Mouse (Mus musculus): ENCODE data around the gene Nkx2-5. TPM values are rescaled to one million over a fixed set of nuclear protein-coding genes. Genes with fewer than 3 reads are reported as not detected.

Nkx2-5 gene
- polyA plus RNA-seq, 1 experiment from 2014 or later, result 2.9 TPM

DNA sequence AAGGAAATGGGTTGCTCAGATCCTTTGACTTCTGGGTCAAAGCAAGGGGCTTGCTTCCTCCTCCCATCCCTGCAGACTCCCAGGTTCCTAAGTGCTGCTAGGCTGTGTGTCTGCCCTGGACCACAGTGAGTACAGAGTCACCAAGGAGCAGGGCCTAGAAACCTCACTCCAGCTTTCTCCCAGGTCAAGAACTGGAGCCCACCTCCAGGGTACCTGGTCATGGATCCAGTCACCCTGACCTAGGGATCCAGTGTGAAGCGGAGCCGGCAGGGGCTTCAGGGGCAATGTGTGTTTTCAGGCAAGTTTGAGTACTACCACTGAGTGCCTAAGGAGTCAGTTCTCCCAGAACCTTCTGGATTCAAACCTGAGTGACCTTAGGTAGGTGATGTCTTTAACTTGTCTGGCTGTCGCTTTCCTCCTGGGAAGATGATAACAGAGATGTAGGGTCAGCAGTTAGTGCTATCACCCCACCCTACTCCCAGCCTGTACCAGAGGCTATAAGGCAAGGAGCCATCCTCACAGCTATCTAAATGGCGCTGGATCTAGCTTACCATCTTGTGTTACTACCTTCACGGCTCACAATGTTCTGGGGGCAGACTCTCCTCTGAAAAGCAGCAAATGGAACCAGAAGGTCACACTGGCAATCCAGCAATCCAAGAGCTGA is 10.4 kb downstream of the Nkx2-5 start:
- WGBS, result 63% methylated on average over 5 of the region's 5 CpGs

DNA sequence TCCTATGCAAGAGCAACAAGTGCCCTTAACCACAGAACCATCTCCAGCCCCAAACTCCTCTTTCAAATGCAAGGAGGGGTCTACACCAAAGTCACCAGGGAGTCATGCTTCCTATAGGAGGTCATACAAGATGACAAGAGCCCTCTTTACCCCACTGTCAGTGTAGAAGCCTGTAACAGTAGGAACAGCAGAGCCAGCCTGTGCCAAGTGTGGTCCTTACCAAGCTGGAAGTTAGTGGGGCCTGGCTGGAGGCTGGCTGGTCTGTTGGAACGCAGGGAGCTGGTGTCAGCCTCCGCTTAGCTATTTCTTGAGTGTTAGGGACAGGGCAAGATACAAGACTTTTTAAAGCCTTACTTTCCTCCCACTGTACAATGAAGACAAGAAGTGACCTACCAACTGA is 11.0 kb downstream of the Nkx2-5 start:
- H3K9ac ChIP-seq (ENCODE audit: low read length), result no peak overlapping the region
- H3K4me3 ChIP-seq (ENCODE audit: low read length), result no peak overlapping the region
- no peak overlapping the region for H3K4me2 ChIP-seq (ENCODE audit: low read depth, low read length)
- no peaks in the 10 kb centered on the region; the same call in 1 of the 2 replicates for H3K4me1 ChIP-seq (replicated peaks; ENCODE audit: control insufficient read depth, insufficient read depth, low read length)
- 71% methylated on average over 2 of the region's 2 CpGs for WGBS
- peaks cover 52% of the 10 kb centered on the region for H3K27me3 ChIP-seq (ENCODE audit: control insufficient read depth, insufficient read depth, low read depth, low read length)
- no peak overlapping the region for H3K27ac ChIP-seq (ENCODE audit: low read length)
- no peaks in the 10 kb centered on the region for H3K9me3 ChIP-seq (ENCODE audit: control insufficient read depth, low read length)
- no peaks in the 10 kb centered on the region for H3K36me3 ChIP-seq (ENCODE audit: control insufficient read depth, insufficient read depth, low read length)
- ATAC-seq (ENCODE audit: low read depth), result no peak

More for the DNA sequence above, 10.4 kb downstream of the Nkx2-5 start:
- no peak overlapping the region for H3K4me2 ChIP-seq (ENCODE audit: low read depth, low read length)
- H3K36me3 ChIP-seq (ENCODE audit: control insufficient read depth, insufficient read depth, low read length), result no peaks in the 10 kb centered on the region
- H3K27me3 ChIP-seq (ENCODE audit: control insufficient read depth, insufficient read depth, low read depth, low read length), result peaks cover 58% of the 10 kb centered on the region
- no peak for ATAC-seq (ENCODE audit: low read depth)
- H3K4me3 ChIP-seq (ENCODE audit: low read length), result no peak overlapping the region
- no peak overlapping the region for H3K9ac ChIP-seq (ENCODE audit: low read length)
- no peak overlapping the region for H3K27ac ChIP-seq (ENCODE audit: low read length)
- peaks cover 3% of the 10 kb centered on the region; the same call in 1 of the 2 replicates for H3K4me1 ChIP-seq (replicated peaks; ENCODE audit: control insufficient read depth, insufficient read depth, low read length)
- no peaks in the 10 kb centered on the region for H3K9me3 ChIP-seq (ENCODE audit: control insufficient read depth, low read length)

DNA sequence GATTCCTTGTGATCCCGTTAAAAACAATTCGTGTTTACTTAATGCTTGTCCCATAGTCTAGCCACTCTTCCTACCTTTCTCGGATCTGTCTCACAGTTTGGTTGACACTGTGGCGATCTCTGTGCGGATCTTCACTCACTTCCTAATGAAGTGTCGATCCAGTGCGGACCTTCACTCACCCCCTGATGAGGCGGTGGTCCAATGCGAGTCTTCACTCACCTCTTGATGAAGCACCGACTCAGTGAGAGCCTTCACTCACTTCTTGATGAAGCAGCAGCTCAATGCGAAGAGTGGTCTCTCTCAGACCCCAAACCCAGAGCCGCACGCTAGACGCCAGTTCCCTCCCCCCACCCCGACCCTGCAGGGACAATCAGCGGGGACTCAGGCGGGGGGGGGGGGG is 18.7 kb downstream of the Nkx2-5 start:
- Histone ChIP-seq H3K9ac (ENCODE audit: low read length) (no peak overlapping the region), H3K27me3 (ENCODE audit: control insufficient read depth, insufficient read depth, low read depth, low read length) (peaks cover 8% of the 10 kb centered on the region), H3K4me3 (ENCODE audit: low read length) (no peak overlapping the region), H3K27ac (ENCODE audit: low read length) (no peak overlapping the region), H3K4me2 (ENCODE audit: low read depth, low read length) (no peak overlapping the region), H3K4me1 (replicated peaks; ENCODE audit: control insufficient read depth, insufficient read depth, low read length) (no peaks in the 10 kb centered on the region), H3K9me3 (ENCODE audit: control insufficient read depth, low read length) (no peaks in the 10 kb centered on the region), H3K36me3 (ENCODE audit: control insufficient read depth, insufficient read depth, low read length) (no peaks in the 10 kb centered on the region)
- ATAC-seq (ENCODE audit: low read depth), result no peak
- WGBS, result 62% methylated on average over 15 of the region's 17 CpGs

- no peak for ATAC-seq (ENCODE audit: low read depth)
- H3K4me3 ChIP-seq (ENCODE audit: low read length), result no peak overlapping the region
- no peaks in the 10 kb centered on the region for H3K9me3 ChIP-seq (ENCODE audit: control insufficient read depth, low read length)
- H3K27ac ChIP-seq (ENCODE audit: low read length), result no peak overlapping the region
- H3K36me3 ChIP-seq (ENCODE audit: control insufficient read depth, insufficient read depth, low read length), result no peaks in the 10 kb centered on the region
- H3K27me3 ChIP-seq (ENCODE audit: control insufficient read depth, insufficient read depth, low read depth, low read length), result no peaks in the 10 kb centered on the region
- H3K4me1 ChIP-seq (replicated peaks; ENCODE audit: control insufficient read depth, insufficient read depth, low read length), result no peaks in the 10 kb centered on the region
- no peak overlapping the region for H3K9ac ChIP-seq (ENCODE audit: low read length)
- H3K4me2 ChIP-seq (ENCODE audit: low read depth, low read length), result no peak overlapping the region
Observed at GRCm38 (mm10) chr17:26817776-26818175, 27.0 kb downstream of the Nkx2-5 start.

GRCm38 (mm10) chr17:26816810-26817209 is 28.0 kb downstream of the Nkx2-5 start:
- no peak for ATAC-seq (ENCODE audit: low read depth)
- WGBS, result 67% methylated on average over 6 of the region's 6 CpGs
- H3K27ac ChIP-seq (ENCODE audit: low read length), result no peak overlapping the region

DNA sequence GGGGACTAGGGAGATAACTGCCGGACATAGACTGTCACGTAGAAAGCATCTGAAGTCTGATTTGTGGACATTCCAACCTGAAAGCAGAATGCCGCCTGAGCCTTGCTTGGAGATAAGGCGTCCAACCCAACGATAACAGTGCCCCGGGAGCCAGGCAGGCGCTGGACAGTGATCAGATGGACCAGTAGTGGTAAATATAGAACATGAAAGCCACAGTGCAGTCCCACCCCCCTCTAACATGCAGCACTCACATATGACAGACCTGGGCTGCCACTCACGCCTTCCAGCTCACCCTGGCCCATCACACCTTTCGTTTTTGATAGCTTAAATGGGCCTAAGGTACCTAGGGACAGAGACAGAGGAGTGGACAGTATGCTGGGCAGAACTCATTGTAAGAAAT is 31.3 kb downstream of the Nkx2-5 start:
- no peak for ATAC-seq (ENCODE audit: low read depth)
- H3K27me3 ChIP-seq (ENCODE audit: control insufficient read depth, insufficient read depth, low read depth, low read length), result no peaks in the 10 kb centered on the region; the same call in 1 of the 2 replicates
- no peak overlapping the region for H3K9ac ChIP-seq (ENCODE audit: low read length)
- H3K27ac ChIP-seq (ENCODE audit: low read length), result no peak overlapping the region
- no peaks in the 10 kb centered on the region for H3K9me3 ChIP-seq (ENCODE audit: control insufficient read depth, low read length)
- H3K36me3 ChIP-seq (ENCODE audit: control insufficient read depth, insufficient read depth, low read length), result no peaks in the 10 kb centered on the region
- no peak overlapping the region for H3K4me3 ChIP-seq (ENCODE audit: low read length)
- H3K4me1 ChIP-seq (replicated peaks; ENCODE audit: control insufficient read depth, insufficient read depth, low read length), result no peaks in the 10 kb centered on the region
- WGBS, result 63% methylated on average over 9 of the region's 9 CpGs
- no peak overlapping the region for H3K4me2 ChIP-seq (ENCODE audit: low read depth, low read length)

More at GRCm38 (mm10) chr17:26816810-26817209, 28.0 kb downstream of the Nkx2-5 start:
- Histone ChIP-seq H3K4me3 (ENCODE audit: low read length) (no peak overlapping the region), H3K4me2 (ENCODE audit: low read depth, low read length) (no peak overlapping the region), H3K9ac (ENCODE audit: low read length) (no peak overlapping the region), H3K9me3 (ENCODE audit: control insufficient read depth, low read length) (no peaks in the 10 kb centered on the region), H3K27me3 (ENCODE audit: control insufficient read depth, insufficient read depth, low read depth, low read length) (no peaks in the 10 kb centered on the region; the same call in 1 of the 2 replicates), H3K4me1 (replicated peaks; ENCODE audit: control insufficient read depth, insufficient read depth, low read length) (no peaks in the 10 kb centered on the region), H3K36me3 (ENCODE audit: control insufficient read depth, insufficient read depth, low read length) (no peaks in the 10 kb centered on the region)

- Histone ChIP-seq H3K4me3 (ENCODE audit: low read length) (no peak overlapping the region), H3K27ac (ENCODE audit: low read length) (no peak overlapping the region), H3K9ac (ENCODE audit: low read length) (no peak overlapping the region), H3K4me1 (replicated peaks; ENCODE audit: control insufficient read depth, insufficient read depth, low read length) (no peaks in the 10 kb centered on the region), H3K9me3 (ENCODE audit: control insufficient read depth, low read length) (no peaks in the 10 kb centered on the region), H3K36me3 (ENCODE audit: control insufficient read depth, insufficient read depth, low read length) (no peaks in the 10 kb centered on the region), H3K27me3 (ENCODE audit: control insufficient read depth, insufficient read depth, low read depth, low read length) (no peaks in the 10 kb centered on the region; the same call in 1 of the 2 replicates), H3K4me2 (ENCODE audit: low read depth, low read length) (no peak overlapping the region)
- WGBS, result 64% methylated on average over 2 of the region's 2 CpGs
- no peak for ATAC-seq (ENCODE audit: low read depth)
Observed at GRCm38 (mm10) chr17:26812607-26813006, 32.2 kb downstream of the Nkx2-5 start.

GRCm38 (mm10) chr17:26802886-26803285 is 41.9 kb downstream of the Nkx2-5 start:
- no peak overlapping the region for H3K9ac ChIP-seq (ENCODE audit: low read length)
- H3K4me3 ChIP-seq (ENCODE audit: low read length), result no peak overlapping the region
- H3K4me1 ChIP-seq (replicated peaks; ENCODE audit: control insufficient read depth, insufficient read depth, low read length), result no peaks in the 10 kb centered on the region
- no peaks in the 10 kb centered on the region; the same call in 1 of the 2 replicates for H3K27me3 ChIP-seq (ENCODE audit: control insufficient read depth, insufficient read depth, low read depth, low read length)
- H3K27ac ChIP-seq (ENCODE audit: low read length), result no peak overlapping the region
- H3K9me3 ChIP-seq (ENCODE audit: control insufficient read depth, low read length), result no peaks in the 10 kb centered on the region
- H3K4me2 ChIP-seq (ENCODE audit: low read depth, low read length), result no peak overlapping the region
- no peaks in the 10 kb centered on the region for H3K36me3 ChIP-seq (ENCODE audit: control insufficient read depth, insufficient read depth, low read length)
- WGBS, result 71% methylated on average over 3 of the region's 3 CpGs
- no peak for ATAC-seq (ENCODE audit: low read depth)

DNA sequence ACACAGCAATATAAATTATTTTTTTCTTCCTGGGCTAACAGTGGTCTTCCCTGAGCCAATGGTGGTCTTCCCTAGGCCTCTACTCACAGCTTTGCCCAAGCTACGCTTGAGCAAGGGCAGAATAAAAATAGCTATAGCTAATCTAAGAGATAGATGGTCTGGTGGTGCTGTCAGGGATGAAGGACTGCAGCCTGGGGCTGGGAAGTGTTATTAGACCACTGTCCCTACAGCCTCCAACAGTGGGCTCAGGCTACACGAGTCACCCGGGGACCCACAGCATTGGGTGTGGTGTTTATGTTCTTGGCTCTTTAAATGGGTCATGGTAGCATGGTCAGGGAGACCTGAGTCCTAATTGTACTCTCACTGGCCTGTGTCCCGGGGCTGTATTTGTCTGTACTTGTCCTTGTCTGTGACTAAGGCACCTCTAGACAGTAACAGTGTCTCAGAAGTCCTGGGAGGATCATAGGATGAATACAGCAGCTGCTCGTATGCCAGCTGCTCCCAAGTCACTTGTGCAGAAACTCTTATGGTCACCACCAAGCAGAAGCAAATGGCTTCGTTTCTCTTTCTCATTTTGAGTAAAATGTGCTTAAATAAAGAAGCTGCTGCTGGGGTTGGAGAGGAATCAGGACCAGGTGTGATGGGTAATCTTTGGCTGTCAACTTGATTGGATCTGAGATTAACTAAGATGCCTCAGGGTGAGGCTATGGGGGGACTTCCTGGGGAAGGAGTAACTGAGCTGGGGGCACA is 47.3 kb downstream of the Nkx2-5 start:
- Histone ChIP-seq H3K27ac (ENCODE audit: low read length) (no peak overlapping the region), H3K9ac (ENCODE audit: low read length) (no peak overlapping the region), H3K36me3 (ENCODE audit: control insufficient read depth, insufficient read depth, low read length) (peaks cover 3% of the 10 kb centered on the region), H3K4me2 (ENCODE audit: low read depth, low read length) (no peak overlapping the region), H3K4me1 (replicated peaks; ENCODE audit: control insufficient read depth, insufficient read depth, low read length) (no peaks in the 10 kb centered on the region), H3K4me3 (ENCODE audit: low read length) (no peak overlapping the region), H3K9me3 (ENCODE audit: control insufficient read depth, low read length) (no peaks in the 10 kb centered on the region), H3K27me3 (ENCODE audit: control insufficient read depth, insufficient read depth, low read depth, low read length) (no peaks in the 10 kb centered on the region; the same call in 1 of the 2 replicates)
- ATAC-seq (ENCODE audit: low read depth), result no peak
- 64% methylated on average over 6 of the region's 6 CpGs for WGBS
